Mouse (Mus musculus) forebrain, postnatal 0 days (tissue): ENCODE data around the gene Scrn1. TPM values are rescaled to one million over a fixed set of nuclear protein-coding genes. Genes with fewer than 3 reads are reported as not detected.

Experiments used
- ATAC-seq: fragments of 200-750 bp; cut with Nextera tagmentation; 2 replicates; pipeline ENCODE4 v1.8.0; 2017; ENCODE audit warnings: mild to moderate bottlenecking, moderate library complexity
- DNase-seq: peaks from one replicate; pipeline ENCODE4 v3.0.0-alpha.2; 2015
- H3K27ac ChIP-seq: fragments of 300-500 bp; sonication (generic); 2 replicates; pipeline ENCODE4 v1.5.1; 2014; ENCODE audit warnings: low read depth, mild to moderate bottlenecking, antibody characterized with exemption, low read length, moderate library complexity, mixed read lengths
- H3K27me3 ChIP-seq: fragments of 300-500 bp; sonication (generic); 2 replicates; pipeline ENCODE4 v1.6.1; 2014; ENCODE audit warnings: mild to moderate bottlenecking, low read length, mixed read lengths; ENCODE audit not compliant: insufficient read depth
- H3K36me3 ChIP-seq: fragments of 300-500 bp; sonication (generic); 2 replicates; pipeline ENCODE4 v1.6.1; 2014; ENCODE audit warnings: mild to moderate bottlenecking, moderate library complexity; ENCODE audit not compliant: insufficient read depth
- H3K4me1 ChIP-seq: fragments of 300-500 bp; sonication (generic); 2 replicates; pipeline ENCODE4 v1.6.1; 2014; ENCODE audit warnings: antibody characterized with exemption; ENCODE audit not compliant: insufficient read depth
- H3K4me2 ChIP-seq: fragments of 300-500 bp; sonication (generic); 2 replicates; pipeline ENCODE4 v1.6.1; 2014; ENCODE audit warnings: low read depth, mild to moderate bottlenecking, moderate library complexity
- H3K4me3 ChIP-seq: fragments of 300-500 bp; sonication (generic); 2 replicates; pipeline ENCODE4 v1.5.1; 2014; ENCODE audit warnings: low read depth, low read length, mixed read lengths
- H3K9ac ChIP-seq: fragments of 300-500 bp; sonication (generic); 2 replicates; pipeline ENCODE4 v1.6.1; 2014; ENCODE audit warnings: mild to moderate bottlenecking
- H3K9me3 ChIP-seq: fragments of 300-500 bp; sonication (generic); 2 replicates; pipeline ENCODE4 v1.6.1; 2016; ENCODE audit warnings: low read length
- CTCF ChIP-seq: sonication (generic); IDR thresholded peaks from 2 replicates; pipeline ENCODE4 v1.5.1; 2016; ENCODE audit warnings: antibody characterized with exemption, control low read depth, low read depth
- WGBS: fragments of 180-500 bp; shearing (Covaris S2); extraction: QIAGEN DNeasy Blood & Tissue Kit; methylation state at CpG from one replicate; pipeline ENCODE4 v1.1.7; 2014; 5-methylcytosine and 5-hydroxymethylcytosine counted together
- polyA plus RNA-seq: library from polyadenylated mRNA; unstranded; fragments of >200 nt; fragmentation: Nextera tagmentation; extraction: Ambion mirVana; gene quantifications from 2 replicates; pipeline ENCODE4 v1.2.1, GENCODE M21; 2015
- total RNA-seq: library from RNA; depleted of rRNA; stranded (reverse); fragments of >200 nt; gene quantifications from 2 replicates; pipeline ENCODE4 v1.2.3, GENCODE M21; 2014; rRNA removed

Gene Scrn1
- total RNA-seq (189 and 195 TPM in 2 replicates), polyA plus RNA-seq (95.5 and 122 TPM in 2 replicates)

DNA sequence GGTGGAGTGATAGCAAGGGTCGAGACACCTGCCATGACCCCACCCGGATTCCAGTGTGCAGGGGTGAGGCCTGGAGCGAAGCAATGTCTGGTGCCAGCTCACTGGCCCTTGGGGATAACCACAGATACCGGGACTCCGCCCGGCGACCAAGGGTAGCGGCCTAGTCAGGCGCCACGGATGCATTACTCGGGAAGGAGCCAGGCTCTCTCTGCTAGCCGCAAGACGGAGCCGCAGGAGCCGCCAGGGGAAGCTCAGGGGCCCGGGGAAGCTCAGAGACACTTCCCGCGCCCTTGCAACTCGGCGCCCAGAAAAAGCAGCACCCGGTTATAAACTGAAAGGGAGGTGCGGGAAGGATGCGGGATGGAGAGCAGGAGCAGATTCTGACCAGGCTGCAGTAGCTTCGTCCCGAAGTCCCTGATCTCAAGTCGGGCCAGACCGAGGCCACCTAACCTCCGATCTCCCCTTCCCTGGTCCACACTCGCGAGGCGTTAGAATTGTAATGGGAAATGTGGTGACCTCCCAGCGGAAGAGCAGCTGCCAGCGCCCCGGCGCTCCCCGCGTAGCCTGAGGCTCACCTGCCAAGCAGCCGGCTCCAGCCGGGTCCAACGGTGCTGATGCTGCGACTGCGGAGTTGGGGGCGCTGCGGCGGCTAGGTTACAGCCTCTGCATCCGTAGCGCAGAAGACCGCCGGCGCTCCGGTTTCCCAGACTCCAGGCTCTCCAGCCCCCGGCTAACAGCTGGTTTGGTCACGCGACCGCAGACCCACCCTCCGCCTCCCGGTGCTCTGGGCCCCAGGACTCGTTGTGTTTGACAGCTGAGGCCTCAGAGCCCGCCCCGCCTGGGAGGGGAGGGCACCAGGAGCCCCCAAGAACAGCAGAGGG lies at the start of gene Scrn1:
Gene Scrn1, minus strand, starts transcription at position 825 of the 881 bp plus-strand sequence.
- no peaks in the 10 kb centered on the region for H3K9me3 ChIP-seq
- H3K27ac ChIP-seq: peak within 1 kb of the TSS; percentile 96
- 2% methylated on average over 60 of the region's 60 CpGs for WGBS
- DNase-seq (peak; percentile 89), ATAC-seq (peak; percentile 92)
- no peaks in the 10 kb centered on the region for H3K27me3 ChIP-seq
- no peaks in the 10 kb centered on the region for H3K36me3 ChIP-seq
- peak within 1 kb of the TSS; percentile 75 for H3K4me2 ChIP-seq
- H3K4me1 ChIP-seq: peaks cover 27% of the 10 kb centered on the region
- peak; percentile 24; the same call in 1 of the 2 replicates for TF ChIP-seq CTCF
- H3K9ac ChIP-seq: peak within 1 kb of the TSS; percentile 95
- peak within 1 kb of the TSS; percentile 70 for H3K4me3 ChIP-seq

DNA sequence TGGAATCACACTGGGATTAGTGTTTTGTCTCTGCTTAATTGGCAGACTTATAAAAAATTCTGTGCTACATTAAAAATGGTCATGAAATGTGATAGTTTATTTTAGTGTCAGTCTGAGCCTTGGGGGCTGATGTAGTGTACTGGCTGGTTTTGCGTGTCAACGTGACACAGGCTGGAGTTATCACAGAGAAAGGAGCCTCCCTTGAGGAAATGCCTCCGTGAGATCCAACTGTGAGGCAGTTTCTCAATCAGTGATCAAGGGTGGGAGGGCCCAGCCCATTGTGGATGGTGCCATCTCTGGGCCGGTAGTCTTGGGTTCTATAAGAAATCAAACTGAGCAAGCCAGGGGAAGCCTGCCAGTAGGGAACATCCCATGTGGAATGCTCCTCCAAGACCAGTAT lies 40.0 kb upstream of the Scrn1 start:
- Histone ChIP-seq H3K27ac (no peak overlapping the region), H3K4me2 (no peak overlapping the region), H3K4me3 (no peak overlapping the region), H3K4me1 (no peaks in the 10 kb centered on the region), H3K36me3 (no peaks in the 10 kb centered on the region), H3K9me3 (no peaks in the 10 kb centered on the region), H3K27me3 (no peaks in the 10 kb centered on the region), H3K9ac (no peak overlapping the region)
- DNase-seq (no peak), ATAC-seq (no peak)
- WGBS: 63% methylated on average over 4 of the region's 4 CpGs
- TF ChIP-seq CTCF: no peak

DNA sequence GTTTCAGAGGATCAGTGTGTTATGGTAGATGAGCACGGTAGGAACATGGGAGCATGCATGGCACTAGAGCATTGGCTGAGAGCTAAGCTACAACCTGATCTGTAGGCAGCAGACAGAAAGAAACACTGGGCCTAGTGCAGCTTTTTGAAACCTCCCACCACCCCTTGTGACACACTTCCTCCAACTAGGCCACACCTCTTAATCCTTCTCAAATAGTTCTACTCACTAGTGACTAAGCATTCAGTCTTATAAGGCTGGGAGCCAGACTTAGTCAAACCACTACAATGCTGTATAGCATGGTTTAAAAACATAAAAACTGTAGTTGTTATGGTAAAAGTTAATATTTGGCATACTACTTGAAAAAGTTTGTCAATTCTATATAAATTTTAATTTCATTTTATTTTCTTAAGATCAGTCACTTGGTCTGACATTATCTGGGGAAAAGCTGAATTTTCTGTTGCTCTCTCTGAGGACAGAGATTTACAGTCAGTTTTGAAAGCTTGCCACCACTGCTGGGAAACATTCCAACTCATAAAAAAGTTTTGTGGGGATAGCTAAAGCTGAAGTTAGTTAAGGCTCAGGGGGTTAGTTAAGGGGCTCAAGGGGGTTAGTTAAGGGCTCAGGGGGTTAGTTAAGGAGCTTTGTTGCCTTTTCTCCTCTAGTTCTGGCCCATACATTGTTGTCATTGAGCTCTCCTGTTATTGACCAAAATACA lies 37.9 kb upstream of the Scrn1 start:
- Histone ChIP-seq H3K36me3 (no peaks in the 10 kb centered on the region), H3K4me3 (no peak overlapping the region), H3K27ac (no peak overlapping the region), H3K4me2 (no peak overlapping the region), H3K27me3 (no peaks in the 10 kb centered on the region), H3K9ac (no peak overlapping the region), H3K9me3 (no peaks in the 10 kb centered on the region), H3K4me1 (no peaks in the 10 kb centered on the region)
- no peak for TF ChIP-seq CTCF
- WGBS: 95% methylated on average over 1 of the region's 1 CpGs
- ATAC-seq: no peak
- no peak for DNase-seq

DNA sequence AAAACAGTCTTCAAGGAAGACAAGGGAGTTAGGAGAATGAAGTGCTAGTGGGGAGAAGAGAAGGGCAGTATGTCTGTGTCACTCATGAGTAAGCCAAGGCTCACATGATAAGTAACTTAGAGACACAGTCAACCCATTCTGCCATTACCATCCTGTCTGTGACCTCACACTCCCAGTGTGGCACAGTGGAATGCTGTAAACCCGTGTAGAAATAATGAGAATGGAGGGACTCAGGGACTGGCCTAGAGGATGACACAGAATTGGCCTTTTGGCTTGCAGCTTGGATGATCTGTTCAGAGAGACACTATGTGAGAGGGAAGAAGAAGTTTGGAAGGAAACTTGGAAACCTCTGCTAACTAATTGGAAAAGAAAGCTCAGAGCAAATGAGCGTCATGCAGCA lies 36.6 kb upstream of the Scrn1 start:
- ATAC-seq: no peak
- no peak overlapping the region for H3K27ac ChIP-seq
- peaks cover 1% of the 10 kb centered on the region; the same call in 1 of the 2 replicates for H3K4me1 ChIP-seq
- H3K4me3 ChIP-seq: no peak overlapping the region
- no peak for TF ChIP-seq CTCF
- no peaks in the 10 kb centered on the region for H3K9me3 ChIP-seq
- no peaks in the 10 kb centered on the region for H3K27me3 ChIP-seq
- no peak overlapping the region for H3K4me2 ChIP-seq
- no peaks in the 10 kb centered on the region for H3K36me3 ChIP-seq
- H3K9ac ChIP-seq: no peak overlapping the region
- DNase-seq: no peak
- WGBS: 88% methylated on average over 2 of the region's 2 CpGs

DNA sequence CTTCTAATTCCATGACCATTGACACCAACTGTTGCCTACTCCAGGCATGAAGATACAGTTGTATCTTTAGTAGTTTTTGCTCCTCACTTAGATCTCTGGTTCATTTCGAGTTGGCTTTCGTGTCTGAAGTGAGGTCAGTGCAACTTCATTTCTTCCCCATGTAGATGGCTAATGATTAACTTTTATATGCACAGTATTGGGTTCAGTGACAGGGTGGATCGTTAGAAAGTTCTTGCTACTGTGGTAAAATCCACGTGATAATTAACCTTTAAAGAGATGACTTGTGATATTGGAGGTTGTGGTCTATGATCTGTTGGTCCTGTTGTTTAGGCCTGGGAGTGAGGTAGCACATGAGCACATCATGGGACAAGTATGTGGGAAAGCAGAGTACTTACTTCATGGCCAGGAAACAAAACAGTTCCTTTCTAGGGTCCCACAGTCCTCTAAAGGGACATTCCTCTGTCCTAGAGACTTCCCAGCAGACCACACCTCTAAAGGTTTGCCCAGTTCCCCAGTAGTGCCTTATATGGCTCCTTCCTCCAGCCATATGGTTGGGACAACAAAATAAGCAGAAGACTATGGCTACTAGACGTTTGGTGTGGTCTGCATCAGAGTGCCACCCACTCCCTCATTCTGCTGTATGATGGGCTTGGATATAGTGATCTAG lies 34.5 kb upstream of the Scrn1 start:
- DNase-seq (no peak), ATAC-seq (no peak)
- WGBS: 87% methylated on average over 5 of the region's 5 CpGs
- Histone ChIP-seq H3K4me1 (peaks cover 16% of the 10 kb centered on the region), H3K9me3 (no peaks in the 10 kb centered on the region), H3K36me3 (no peaks in the 10 kb centered on the region), H3K4me2 (no peak overlapping the region), H3K9ac (no peak overlapping the region), H3K4me3 (no peak overlapping the region), H3K27me3 (no peaks in the 10 kb centered on the region), H3K27ac (no peak overlapping the region)
- no peak for TF ChIP-seq CTCF

DNA sequence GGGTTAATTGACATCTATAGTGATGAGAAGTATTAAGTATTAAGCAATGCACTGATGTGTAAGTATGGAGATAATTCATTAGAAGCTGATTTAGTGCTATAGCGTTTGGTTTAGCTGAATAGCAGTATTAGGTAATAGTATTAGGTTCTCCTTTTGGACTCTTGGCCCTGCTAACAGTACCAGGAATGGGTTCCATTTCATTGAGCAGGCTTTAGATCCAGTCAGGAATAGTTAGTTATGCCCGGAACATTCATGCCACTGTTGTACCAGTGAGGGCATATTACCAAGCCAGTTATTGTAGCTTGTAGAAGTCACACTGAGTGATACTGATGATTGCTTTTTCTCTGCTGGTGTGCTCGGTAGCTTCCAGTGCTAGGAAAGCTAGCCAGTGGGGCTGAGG lies 31.4 kb upstream of the Scrn1 start:
- Histone ChIP-seq H3K4me1 (peaks cover 20% of the 10 kb centered on the region), H3K4me3 (no peak overlapping the region), H3K9me3 (no peaks in the 10 kb centered on the region), H3K36me3 (no peaks in the 10 kb centered on the region), H3K27me3 (no peaks in the 10 kb centered on the region), H3K4me2 (no peak overlapping the region), H3K27ac (no peak overlapping the region), H3K9ac (no peak overlapping the region)
- 81% methylated on average over 3 of the region's 3 CpGs for WGBS
- ATAC-seq (no peak), DNase-seq (no peak)
- no peak for TF ChIP-seq CTCF
